15 mouse cellular contexts compared by ENCODE assay signal in genomic region chr6:112796607-112797006, GRCm38 (mm10).
DNase-seq lines count a peak whose midpoint lies in the region; ATAC-seq lines count a peak whose summit lies in the region.
"Had no signal": no experiment of that assay in that cellular context is flagged by ENCODE, and none has a peak within 500 bp of the region (broad histone marks: within the 10 kb centered on the region; RNA-seq: fewer than 3 reads in every experiment).

No protein-coding gene starts in this region.

- no peak for DNase-seq in lung, postnatal 25 days (ENCODE audit: low spot score)
- DNase-seq in brain, adult 2 months (ENCODE audit: low read depth, low spot score): peak; percentile 94
- peak; percentile 25 to 47 for DNase-seq in cerebellum, postnatal 10 days
- no peak for DNase-seq in thymus, adult 18-20 months
- no peak for DNase-seq in thymus, postnatal 4 days
- no peak for DNase-seq in midbrain, embryonic 10.5 days (ENCODE audit: low spot score)
- DNase-seq: adrenal gland, adult 8-10 months; kidney, adult 8-10 months; left cerebral cortex, postnatal 4 days had no signal

- no peak overlapping the region for H3K4me3 ChIP-seq in lung, embryonic 16.5 days (ENCODE audit: low read length)
- no peak overlapping the region for H3K4me3 ChIP-seq in midbrain, embryonic 10.5 days
- H3K4me3 ChIP-seq: embryonic facial prominence, embryonic 10.5 days; midbrain, embryonic 12.5 days had no signal

- H3K9ac ChIP-seq in lung, embryonic 16.5 days (ENCODE audit: low read length): no peak overlapping the region
- H3K9ac ChIP-seq: liver, embryonic 14.5 days; midbrain, embryonic 12.5 days had no signal

- ATAC-seq in lung, embryonic 16.5 days (ENCODE audit: low read depth): 0 out of 2 replicates have a peak, but pooled peaks have one; percentile 51
- ATAC-seq in megakaryocyte progenitor cell, adult 5-6 weeks (replicated peaks; ENCODE audit: poor library complexity): peak; percentile 96
- ATAC-seq: CD4-positive, CD25-positive, alpha-beta regulatory T cell, adult 4 months had no signal

- H3K9me3 ChIP-seq in lung, embryonic 16.5 days (ENCODE audit: control insufficient read depth, low read length): no peaks in the 10 kb centered on the region
- H3K9me3 ChIP-seq in midbrain, embryonic 10.5 days (replicated peaks): no peaks in the 10 kb centered on the region
- H3K9me3 ChIP-seq: embryonic facial prominence, embryonic 10.5 days; midbrain, embryonic 12.5 days had no signal

- no peaks in the 10 kb centered on the region for H3K4me1 ChIP-seq in lung, embryonic 16.5 days (replicated peaks; ENCODE audit: control insufficient read depth, insufficient read depth, low read length)
- H3K4me1 ChIP-seq in midbrain, embryonic 10.5 days: peaks cover 4% of the 10 kb centered on the region; the same call in 1 of the 2 replicates
- H3K4me1 ChIP-seq: embryonic facial prominence, embryonic 10.5 days had no signal

- no peak overlapping the region for H3K4me2 ChIP-seq in lung, embryonic 16.5 days (ENCODE audit: low read depth, low read length)
- H3K4me2 ChIP-seq: midbrain, embryonic 12.5 days had no signal

- no peaks in the 10 kb centered on the region for H3K27me3 ChIP-seq in lung, embryonic 16.5 days (ENCODE audit: control insufficient read depth, insufficient read depth, low read depth, low read length)
- no peaks in the 10 kb centered on the region for H3K27me3 ChIP-seq in midbrain, embryonic 10.5 days (ENCODE audit: low read depth, poor library complexity, severe bottlenecking)
- H3K27me3 ChIP-seq: midbrain, embryonic 12.5 days had no signal

- H3K36me3 ChIP-seq in lung, embryonic 16.5 days (ENCODE audit: control insufficient read depth, insufficient read depth, low read length): no peaks in the 10 kb centered on the region
- peaks cover 92% of the 10 kb centered on the region for H3K36me3 ChIP-seq in midbrain, embryonic 10.5 days

- no peak overlapping the region for H3K27ac ChIP-seq in lung, embryonic 16.5 days (ENCODE audit: low read length)
- H3K27ac ChIP-seq in midbrain, embryonic 10.5 days (replicated peaks): no peak overlapping the region
- H3K27ac ChIP-seq: embryonic facial prominence, embryonic 10.5 days; liver, embryonic 14.5 days; midbrain, embryonic 12.5 days had no signal

- 49% methylated on average over 2 of the region's 2 CpGs for WGBS in lung, embryonic 16.5 days
- WGBS in midbrain, embryonic 10.5 days: 98% methylated on average over 2 of the region's 2 CpGs

Comparison
In these comparisons a context has a peak if more than half of its experiments do, and no peak if none do; other contexts are left out.
1. DNase-seq: peak in brain, adult 2 months (single experiment) and cerebellum, postnatal 10 days (2 of 2); none in lung, postnatal 25 days (single experiment), thymus, adult 18-20 months (0 of 2), thymus, postnatal 4 days (single experiment) and midbrain, embryonic 10.5 days (single experiment).